Mouse (Mus musculus) stomach, embryonic 16.5 days (tissue): Measurements from ENCODE around the gene Dhcr7. TPM values are rescaled to one million over a fixed set of nuclear protein-coding genes. Genes with fewer than 3 reads are reported as not detected.

ENCODE experiments used
- ATAC-seq: fragments of 200-750 bp; cut with Nextera tagmentation; 2 replicates; pipeline ENCODE4 v1.8.0; 2017; ENCODE audit warnings: moderate number of reproducible peaks, moderate TSS enrichment; ENCODE audit not compliant: insufficient read depth, low FRiP score
- H3K27ac ChIP-seq: fragments of 300-500 bp; sonication (generic); 2 replicates; pipeline ENCODE4 v1.5.1; 2014; ENCODE audit warnings: low read length
- H3K27me3 ChIP-seq: fragments of 300-500 bp; sonication (generic); 2 replicates; pipeline ENCODE4 v1.6.1; 2014; ENCODE audit warnings: low read length, control low read depth, mixed read lengths; ENCODE audit not compliant: control insufficient read depth, insufficient read depth
- H3K36me3 ChIP-seq: fragments of 300-500 bp; sonication (generic); 2 replicates; pipeline ENCODE4 v1.6.1; 2014; ENCODE audit warnings: low read length; ENCODE audit not compliant: control insufficient read depth, insufficient read depth
- H3K4me1 ChIP-seq: fragments of 300-500 bp; sonication (generic); 2 replicates; pipeline ENCODE4 v1.6.1; 2014; ENCODE audit warnings: low read length, control low read depth, mixed read lengths; ENCODE audit not compliant: control insufficient read depth, insufficient read depth
- H3K4me2 ChIP-seq: fragments of 300-500 bp; sonication (generic); 2 replicates; pipeline ENCODE4 v1.6.1; 2014; ENCODE audit warnings: low read depth, low read length, mixed read lengths
- H3K4me3 ChIP-seq: fragments of 300-500 bp; sonication (generic); replicated peaks from 2 replicates; pipeline ENCODE4 v1.5.1; 2014; ENCODE audit warnings: mild to moderate bottlenecking, low read length
- H3K9ac ChIP-seq: fragments of 300-500 bp; sonication (generic); 2 replicates; pipeline ENCODE4 v1.6.1; 2014; ENCODE audit warnings: low read length
- H3K9me3 ChIP-seq: fragments of 300-500 bp; sonication (generic); replicated peaks from 2 replicates; pipeline ENCODE4 v1.6.1; 2016; ENCODE audit warnings: low read length, control low read depth; ENCODE audit not compliant: control insufficient read depth
- WGBS: fragments of 180-500 bp; shearing (Covaris S2); extraction: QIAGEN DNeasy Blood & Tissue Kit; methylation state at CpG from one replicate; pipeline ENCODE4 v1.1.7; 2014; 5-methylcytosine and 5-hydroxymethylcytosine counted together
- polyA plus RNA-seq: library from polyadenylated mRNA; unstranded; fragments of >200 nt; fragmentation: Nextera tagmentation; extraction: Ambion mirVana; gene quantifications from 2 replicates; pipeline ENCODE4 v1.2.1, GENCODE M21; 2015

Gene Dhcr7
- polyA plus RNA-seq, 1 experiment from 2014 or later = 42.4 TPM

- Histone ChIP-seq H3K4me1 (no peaks in the 10 kb centered on the region), H3K27me3 (no peaks in the 10 kb centered on the region), H3K4me2 (no peak overlapping the region), H3K27ac (no peak overlapping the region), H3K36me3 (peaks cover 46% of the 10 kb centered on the region), H3K9me3 (no peaks in the 10 kb centered on the region), H3K4me3 (no peak overlapping the region), H3K9ac (no peak overlapping the region)
- WGBS = 97% methylated on average over 8 of the region's 8 CpGs
- no peak for ATAC-seq
These were observed 18.4 kb downstream of the Dhcr7 start for GRCm38 (mm10) chr7:143841301-143841700.

- Histone ChIP-seq H3K9me3 (no peaks in the 10 kb centered on the region), H3K27ac (no peak overlapping the region), H3K4me2 (no peak overlapping the region), H3K36me3 (peaks cover 22% of the 10 kb centered on the region), H3K9ac (no peak overlapping the region), H3K4me1 (no peaks in the 10 kb centered on the region), H3K27me3 (no peaks in the 10 kb centered on the region), H3K4me3 (no peak overlapping the region)
- WGBS = 70% methylated on average over 5 of the region's 5 CpGs
- ATAC-seq = no peak; the same call in 1 of the 2 replicates
These were observed 25.3 kb downstream of the Dhcr7 start for GRCm38 (mm10) chr7:143848127-143848767.

GRCm38 (mm10) chr7:143848768-143849482, 26.0 kb downstream of the Dhcr7 start:
- Histone ChIP-seq H3K4me1 (no peaks in the 10 kb centered on the region), H3K4me3 (no peak overlapping the region), H3K36me3 (peaks cover 16% of the 10 kb centered on the region), H3K9me3 (no peaks in the 10 kb centered on the region), H3K27me3 (no peaks in the 10 kb centered on the region), H3K27ac (no peak overlapping the region), H3K4me2 (no peak overlapping the region), H3K9ac (no peak overlapping the region)
- peak; percentile 33; the same call in 1 of the 2 replicates for ATAC-seq
- WGBS = 79% methylated on average over 6 of the region's 8 CpGs

DNA sequence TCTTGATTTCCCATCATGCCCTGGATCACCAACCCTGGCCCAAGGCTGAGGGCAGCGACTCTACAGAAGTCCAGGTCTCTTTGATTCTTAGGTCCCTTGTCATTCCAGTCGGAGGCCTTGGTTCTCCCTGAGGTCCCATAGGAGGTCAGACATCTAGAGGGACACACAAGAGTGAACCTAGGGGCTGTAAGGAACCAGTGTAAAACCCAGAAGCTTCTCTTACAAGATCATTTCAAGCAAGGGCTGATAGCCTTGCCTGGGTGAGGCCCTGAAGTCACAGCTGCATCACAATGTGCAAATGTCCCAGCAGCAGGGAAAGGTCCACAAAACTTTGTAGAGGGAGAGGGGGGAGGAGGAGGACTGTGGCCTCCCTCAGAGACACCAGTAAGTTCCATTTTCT, 43.6 kb downstream of the Dhcr7 start, which contains the start of gene Gm498:
Gene Gm498, plus strand, starts transcription at position 301 of the 400 bp plus-strand sequence.
- no peaks in the 10 kb centered on the region for H3K9me3 ChIP-seq
- no peak within 1 kb of the TSS for H3K4me3 ChIP-seq
- H3K36me3 ChIP-seq = no peaks in the 10 kb centered on the region
- no peaks in the 10 kb centered on the region for H3K4me1 ChIP-seq
- H3K4me2 ChIP-seq = no peak within 1 kb of the TSS
- ATAC-seq = no peak
- H3K9ac ChIP-seq = no peak within 1 kb of the TSS
- H3K27me3 ChIP-seq = no peaks in the 10 kb centered on the region
- H3K27ac ChIP-seq = no peak within 1 kb of the TSS
- 82% methylated on average over 2 of the region's 2 CpGs for WGBS

- Histone ChIP-seq H3K4me1 (no peaks in the 10 kb centered on the region), H3K4me2 (no peak overlapping the region), H3K4me3 (no peak overlapping the region), H3K9me3 (no peaks in the 10 kb centered on the region), H3K27me3 (no peaks in the 10 kb centered on the region), H3K9ac (no peak overlapping the region), H3K27ac (no peak overlapping the region), H3K36me3 (no peaks in the 10 kb centered on the region)
- ATAC-seq = no peak
- 72% methylated on average over 4 of the region's 4 CpGs for WGBS
These were observed 45.9 kb downstream of the Dhcr7 start for GRCm38 (mm10) chr7:143868874-143869273.

DNA sequence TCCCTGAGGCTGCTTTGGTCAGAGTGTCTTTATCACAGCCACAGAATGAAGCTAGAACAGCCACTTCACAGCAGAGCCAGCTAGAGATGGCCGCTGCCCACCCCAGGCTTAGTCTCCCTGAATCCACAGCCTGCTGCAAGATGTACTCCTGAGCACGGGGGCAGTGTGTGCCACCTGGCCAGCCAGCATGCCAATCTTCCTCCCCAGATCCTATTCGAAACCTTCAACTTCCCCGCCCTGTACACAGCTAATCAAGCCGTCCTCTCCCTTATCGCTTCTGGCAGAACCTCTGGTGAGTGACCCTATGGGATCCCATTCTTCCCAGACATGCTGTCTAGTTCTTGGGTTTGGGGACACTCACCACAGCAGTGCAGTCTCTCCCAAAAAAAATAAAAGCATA, 60.8 kb downstream of the Dhcr7 start:
- Histone ChIP-seq H3K27me3 (no peaks in the 10 kb centered on the region), H3K9me3 (no peaks in the 10 kb centered on the region), H3K27ac (no peak overlapping the region), H3K4me2 (no peak overlapping the region), H3K4me1 (no peaks in the 10 kb centered on the region), H3K36me3 (no peaks in the 10 kb centered on the region), H3K9ac (no peak overlapping the region), H3K4me3 (no peak overlapping the region)
- ATAC-seq = no peak
- 63% methylated on average over 6 of the region's 6 CpGs for WGBS

DNA sequence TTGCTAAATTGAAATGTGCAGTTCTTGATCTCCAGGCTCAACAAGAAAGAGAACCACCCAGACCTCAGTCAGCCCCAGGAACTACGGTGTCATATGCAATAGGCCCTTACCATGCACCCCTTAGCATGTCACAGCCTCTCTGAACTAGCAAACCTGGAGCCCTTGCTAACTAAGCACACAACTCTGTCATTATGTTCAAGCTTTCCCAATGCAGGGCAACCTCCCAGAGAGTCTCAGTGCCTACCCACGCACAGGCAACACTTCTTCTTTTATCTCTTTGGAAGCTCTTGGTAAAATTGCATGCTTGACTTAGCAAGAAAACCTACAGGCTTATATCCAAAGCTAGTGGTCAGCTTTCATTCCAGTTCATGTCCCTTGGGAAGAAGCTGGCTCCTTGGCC, 68.2 kb downstream of the Dhcr7 start:
- H3K27me3 ChIP-seq = no peaks in the 10 kb centered on the region
- H3K36me3 ChIP-seq = no peaks in the 10 kb centered on the region
- H3K9ac ChIP-seq = no peak overlapping the region
- ATAC-seq = no peak
- no peaks in the 10 kb centered on the region for H3K9me3 ChIP-seq
- H3K27ac ChIP-seq = no peak overlapping the region
- whole genome bisulfite sequencing = 82% methylated on average over 2 of the region's 2 CpGs
- no peak overlapping the region for H3K4me2 ChIP-seq
- H3K4me1 ChIP-seq = no peaks in the 10 kb centered on the region
- no peak overlapping the region for H3K4me3 ChIP-seq

DNA sequence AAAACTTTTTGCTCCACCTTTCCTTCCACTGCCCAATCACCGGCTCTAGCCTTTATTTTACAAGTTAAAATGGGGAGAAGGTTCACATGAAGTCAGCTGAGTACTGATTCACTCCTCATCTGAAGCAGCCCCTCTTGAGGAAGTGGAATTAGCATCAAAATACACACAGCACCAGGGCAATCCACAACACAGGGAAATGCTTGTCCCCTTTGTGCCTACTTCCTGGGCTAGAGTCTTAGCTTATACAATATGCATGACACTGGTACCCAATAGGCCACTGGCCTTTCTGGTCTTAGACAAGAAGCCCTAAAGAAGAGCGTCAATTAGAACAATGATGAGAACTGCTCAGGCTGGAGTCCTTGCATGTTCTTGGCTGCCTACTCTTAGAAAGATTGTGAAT, 69.4 kb downstream of the Dhcr7 start:
- no peaks in the 10 kb centered on the region for H3K27me3 ChIP-seq
- H3K27ac ChIP-seq = no peak overlapping the region
- ATAC-seq = no peak
- H3K9me3 ChIP-seq = no peaks in the 10 kb centered on the region
- WGBS = 65% methylated on average over 2 of the region's 2 CpGs
- no peak overlapping the region for H3K4me3 ChIP-seq
- H3K4me2 ChIP-seq = no peak overlapping the region
- no peaks in the 10 kb centered on the region for H3K36me3 ChIP-seq
- no peak overlapping the region for H3K9ac ChIP-seq
- no peaks in the 10 kb centered on the region for H3K4me1 ChIP-seq
